Mouse (Mus musculus) embryo, embryonic 10.5 days (tissue): Measurements from ENCODE around the gene Bcl11a.

Experiments used
- DNase-seq: peaks from one replicate; pipeline ENCODE4 v3.0.0-alpha.2; 2015; ENCODE audit warnings: low spot score

The Bcl11a gene

GRCm38 (mm10) chr11:24159656-24160055 lies 81.8 kb downstream of the Bcl11a start:
- no peak for DNase-seq

DNA sequence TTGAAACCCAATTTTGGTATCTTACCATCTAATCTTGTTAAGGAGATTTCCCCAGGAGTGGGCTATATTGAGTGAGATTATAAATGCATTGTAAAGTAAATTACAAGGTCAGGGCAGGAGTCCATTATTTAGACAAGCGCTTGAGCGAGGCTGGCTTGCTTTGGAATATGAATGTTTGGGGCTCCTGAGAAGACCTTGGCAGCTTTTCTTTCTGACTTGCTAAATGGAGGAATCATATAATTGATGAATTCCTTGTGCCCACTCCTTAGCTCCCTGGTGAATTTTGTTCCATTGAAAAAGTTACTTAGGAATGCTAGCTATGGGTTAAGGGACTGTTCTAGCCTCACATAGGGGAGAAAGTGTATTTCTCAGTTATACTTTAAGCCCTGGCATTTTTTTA lies 83.6 kb downstream of the Bcl11a start:
- DNase-seq, result no peak

DNA sequence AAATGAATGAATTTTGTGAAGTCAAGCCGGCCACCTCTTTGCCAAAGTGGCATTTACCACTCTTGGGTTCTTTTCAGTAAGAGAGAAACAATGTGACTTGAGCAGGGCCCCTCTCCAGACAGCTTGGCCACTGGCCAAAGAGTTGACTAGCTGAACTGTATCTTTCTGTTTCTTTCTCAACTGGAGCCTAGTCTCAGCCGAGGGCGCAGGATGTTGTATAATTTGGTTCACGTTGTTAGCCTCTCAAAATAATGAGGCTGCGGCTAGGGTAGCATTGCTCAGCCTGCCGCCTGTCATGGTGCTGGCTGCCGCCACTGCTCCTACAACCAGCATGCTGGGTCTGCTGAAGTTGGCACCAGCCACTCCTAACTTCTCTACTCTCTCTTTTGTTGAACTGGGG lies 84.2 kb downstream of the Bcl11a start:
- no peak for DNase-seq

- DNase-seq, result no peak
These were observed 85.2 kb downstream of the Bcl11a start for GRCm38 (mm10) chr11:24163072-24163471.

GRCm38 (mm10) chr11:24164065-24164464 lies 86.2 kb downstream of the Bcl11a start:
- no peak for DNase-seq

DNA sequence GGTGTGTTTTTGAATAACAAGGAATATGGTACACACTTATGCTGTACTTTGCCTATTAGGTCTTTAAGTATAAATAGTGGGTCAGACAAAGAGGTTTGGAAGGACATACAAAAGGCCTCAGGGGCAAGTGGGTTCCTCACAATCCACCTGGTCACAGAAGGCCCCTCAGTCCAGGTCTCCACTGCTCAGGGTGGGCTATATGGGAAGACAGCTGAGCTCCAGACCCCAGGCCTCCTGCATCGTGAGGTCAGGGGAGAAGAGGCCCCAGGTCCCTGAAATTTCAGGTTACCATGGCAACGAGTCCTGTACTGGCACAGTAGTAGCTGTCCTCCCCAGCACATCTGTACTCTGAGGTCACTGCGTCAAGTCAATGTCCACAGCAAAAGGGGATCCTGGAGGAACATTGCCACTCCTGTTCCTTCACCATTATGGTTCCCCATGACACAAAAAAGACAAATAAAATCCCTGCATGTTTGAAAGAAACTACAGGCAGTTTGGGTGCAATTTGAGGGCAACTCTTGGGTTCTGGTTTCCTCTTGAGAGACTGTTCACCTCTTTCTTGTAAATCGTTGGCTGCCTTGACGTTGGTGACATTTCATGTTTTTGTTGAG lies 93.9 kb downstream of the Bcl11a start:
- DNase-seq, result no peak

DNA sequence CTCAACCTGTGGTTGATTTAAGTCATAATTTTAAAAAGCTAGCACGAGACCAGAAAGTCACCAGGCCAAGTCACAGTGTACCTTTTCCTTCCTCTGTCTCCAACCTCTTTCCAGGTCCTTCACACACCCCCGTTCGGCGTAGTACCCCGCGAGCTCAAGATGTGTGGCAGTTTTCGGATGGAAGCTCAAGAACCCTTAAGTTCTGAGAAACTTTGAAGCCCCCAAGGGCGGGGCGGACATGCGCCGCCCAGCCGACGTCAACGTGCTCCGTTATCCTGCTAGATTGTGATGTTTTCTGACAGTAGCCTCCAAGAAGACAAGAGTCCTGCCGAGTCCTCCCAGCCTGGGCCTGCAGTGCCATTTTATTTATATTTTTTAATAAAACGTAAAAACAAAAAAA lies 94.7 kb downstream of the Bcl11a start:
- DNase-seq, result no peak

DNA sequence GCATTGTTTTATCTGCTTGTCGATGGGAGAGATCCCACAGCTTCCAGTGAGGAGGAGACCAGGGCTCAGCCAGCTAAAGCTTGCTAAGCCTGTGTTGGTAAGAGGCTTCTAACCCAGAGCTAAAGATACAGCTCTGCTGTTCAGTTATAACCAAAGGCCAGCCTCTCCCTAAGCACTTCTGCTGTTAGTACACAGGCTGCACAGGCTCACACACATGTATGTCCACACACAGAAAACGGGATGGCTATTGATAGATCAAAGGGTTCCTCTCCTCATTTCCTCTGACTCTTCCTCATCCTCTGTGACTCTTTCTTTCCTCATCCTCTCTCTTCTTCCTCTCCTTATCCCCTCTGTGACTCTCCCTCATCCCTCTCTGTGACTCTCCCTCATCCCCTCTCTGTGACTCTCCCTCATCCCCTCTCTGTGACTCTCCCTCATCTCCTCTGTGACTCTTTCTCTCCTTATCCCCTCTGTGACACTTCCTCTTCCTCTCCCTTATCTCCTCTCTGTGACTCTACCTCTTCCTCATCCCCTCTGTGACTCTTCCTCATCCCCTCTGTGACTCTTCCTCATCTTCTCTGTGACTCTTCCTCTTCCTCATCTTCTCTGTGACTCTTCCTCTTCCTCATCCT lies 96.4 kb downstream of the Bcl11a start:
- DNase-seq, result no peak

GRCm38 (mm10) chr11:24177458-24177857 lies 99.6 kb downstream of the Bcl11a start:
- no peak for DNase-seq

DNA sequence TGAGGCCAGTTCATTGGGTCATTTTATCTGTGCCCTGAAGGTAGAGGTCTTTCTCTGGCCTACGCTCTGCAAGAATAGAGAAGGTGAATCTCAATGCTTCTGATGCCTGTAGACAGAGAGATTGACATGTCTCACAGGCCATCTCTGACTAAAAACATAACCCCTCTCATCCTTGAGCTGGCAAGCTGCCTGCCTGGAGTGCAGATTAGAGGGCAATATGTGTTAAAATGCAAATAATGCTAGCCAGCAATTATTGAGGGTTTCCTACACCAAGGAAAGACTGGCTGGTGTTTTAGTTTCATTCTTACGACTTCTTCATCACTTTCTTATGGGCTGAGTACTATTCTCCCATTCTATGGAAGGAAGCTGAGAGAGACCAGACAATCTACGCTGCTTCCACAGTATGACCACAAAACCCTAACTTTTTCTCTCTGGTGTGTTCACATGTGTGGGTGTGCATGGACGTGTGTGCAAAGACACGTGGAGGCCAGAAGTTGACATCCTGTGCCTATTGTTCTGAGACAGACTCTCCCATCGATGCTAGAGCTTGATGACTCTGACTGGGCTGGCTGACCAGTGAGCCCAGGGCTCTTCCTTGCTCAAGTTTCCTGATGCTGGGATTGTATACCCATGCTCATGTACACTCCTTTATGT lies 101.1 kb downstream of the Bcl11a start:
- no peak for DNase-seq

GRCm38 (mm10) chr11:24180040-24180439 lies 102.2 kb downstream of the Bcl11a start:
- DNase-seq, result no peak

DNA sequence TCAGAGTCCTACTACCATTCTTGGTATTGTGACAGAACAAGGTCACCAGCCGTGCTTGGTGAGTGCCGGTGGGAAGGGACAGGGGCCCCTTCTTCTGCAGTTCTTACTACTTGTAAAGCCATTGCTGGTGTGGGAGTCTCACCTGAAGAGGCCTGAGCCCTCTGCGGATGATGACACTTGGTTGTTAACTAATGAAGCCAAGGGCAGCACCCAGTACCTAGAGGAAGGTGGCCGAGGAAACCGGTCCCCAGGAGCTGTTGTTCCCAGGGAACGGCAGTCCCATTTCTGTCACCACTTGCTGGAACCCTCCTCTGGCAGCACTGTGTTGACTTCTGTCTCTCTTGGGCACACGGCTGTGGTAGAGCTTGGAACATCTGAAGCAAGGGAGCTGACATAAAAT lies 105.6 kb downstream of the Bcl11a start:
- DNase-seq, result no peak

- no peak for DNase-seq
These were observed 107.1 kb downstream of the Bcl11a start for GRCm38 (mm10) chr11:24184932-24185331.

GRCm38 (mm10) chr11:24190411-24190810 lies 112.6 kb downstream of the Bcl11a start:
- DNase-seq, result no peak

GRCm38 (mm10) chr11:24196460-24197190 lies 118.8 kb downstream of the Bcl11a start:
- DNase-seq, result no peak

DNA sequence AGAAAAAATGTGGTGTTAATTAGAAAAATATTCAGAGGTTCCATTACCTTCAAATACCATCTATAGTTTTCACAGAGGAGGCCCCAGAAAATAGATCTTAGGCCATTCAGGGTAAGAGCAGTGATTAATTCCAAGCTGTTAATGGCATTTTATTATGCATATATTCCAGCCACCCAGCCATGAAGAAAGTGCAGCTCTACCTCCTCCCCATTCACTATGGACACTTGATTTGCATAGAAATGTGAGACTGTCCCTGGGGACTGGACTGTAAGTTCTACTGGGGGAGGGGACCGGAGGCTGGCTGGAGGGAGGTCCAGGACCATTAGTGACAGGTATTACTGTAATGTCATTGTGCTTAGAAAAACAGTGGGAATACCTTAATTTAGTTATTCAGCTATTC lies 119.6 kb downstream of the Bcl11a start:
- no peak for DNase-seq

DNA sequence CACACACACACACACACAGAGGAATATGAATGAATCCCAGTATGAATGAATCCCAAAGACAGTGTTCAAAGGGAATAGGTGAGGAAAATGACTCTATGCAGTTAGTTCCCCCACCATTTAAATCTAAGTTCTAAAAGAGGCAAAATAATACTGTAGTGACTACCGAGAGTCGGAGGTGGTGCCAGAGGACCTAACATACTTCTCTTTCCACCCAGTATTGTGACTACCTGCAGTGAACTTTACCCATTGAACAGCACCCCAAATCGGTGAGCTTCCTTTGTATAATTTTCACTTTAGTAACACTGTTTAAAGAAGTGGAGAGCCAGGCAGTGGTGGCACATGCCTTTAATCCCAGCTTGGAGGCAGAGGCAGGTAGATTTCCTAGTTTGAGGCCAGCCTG lies 121.7 kb downstream of the Bcl11a start:
- no peak for DNase-seq

DNA sequence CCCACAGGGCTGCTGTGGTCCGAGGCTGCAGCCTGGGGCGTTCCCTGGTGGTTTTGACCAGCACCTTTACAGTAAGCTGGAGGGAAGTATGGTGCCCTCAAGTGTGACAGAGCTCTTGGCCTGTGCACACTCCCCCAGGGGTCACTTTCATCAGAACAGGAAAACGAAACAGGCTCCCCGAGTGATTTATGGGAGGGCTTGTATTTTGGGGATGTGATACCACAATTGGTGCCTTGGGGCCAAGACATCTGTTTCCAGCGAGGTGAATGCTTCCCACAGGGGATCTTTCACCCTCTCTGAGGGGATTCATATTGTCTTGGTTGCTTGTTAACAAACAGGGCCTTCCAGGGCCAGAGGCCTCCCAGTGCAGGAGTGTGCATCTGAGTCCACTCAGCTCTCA lies 122.5 kb downstream of the Bcl11a start:
- DNase-seq, result no peak

- no peak for DNase-seq
These were observed 123.4 kb downstream of the Bcl11a start for GRCm38 (mm10) chr11:24201223-24201622.

GRCm38 (mm10) chr11:24202641-24203361 lies 124.9 kb downstream of the Bcl11a start:
- DNase-seq, result peak; percentile 79

GRCm38 (mm10) chr11:24203489-24203888 lies 125.6 kb downstream of the Bcl11a start:
- no peak for DNase-seq

GRCm38 (mm10) chr11:24208951-24209351 lies 131.1 kb downstream of the Bcl11a start:
- peak; percentile 78 for DNase-seq
